Mouse (Mus musculus): ENCODE data around the gene Dusp8.
A peak's percentile ranks its signal among the peaks of the same experiment; 100 is the strongest.
"Not testable (repeated sequence)": the region's sequence is repeated elsewhere in the genome, so short reads cannot be mapped to it uniquely, and the experiment has no call there.

Dusp8 gene

DNA sequence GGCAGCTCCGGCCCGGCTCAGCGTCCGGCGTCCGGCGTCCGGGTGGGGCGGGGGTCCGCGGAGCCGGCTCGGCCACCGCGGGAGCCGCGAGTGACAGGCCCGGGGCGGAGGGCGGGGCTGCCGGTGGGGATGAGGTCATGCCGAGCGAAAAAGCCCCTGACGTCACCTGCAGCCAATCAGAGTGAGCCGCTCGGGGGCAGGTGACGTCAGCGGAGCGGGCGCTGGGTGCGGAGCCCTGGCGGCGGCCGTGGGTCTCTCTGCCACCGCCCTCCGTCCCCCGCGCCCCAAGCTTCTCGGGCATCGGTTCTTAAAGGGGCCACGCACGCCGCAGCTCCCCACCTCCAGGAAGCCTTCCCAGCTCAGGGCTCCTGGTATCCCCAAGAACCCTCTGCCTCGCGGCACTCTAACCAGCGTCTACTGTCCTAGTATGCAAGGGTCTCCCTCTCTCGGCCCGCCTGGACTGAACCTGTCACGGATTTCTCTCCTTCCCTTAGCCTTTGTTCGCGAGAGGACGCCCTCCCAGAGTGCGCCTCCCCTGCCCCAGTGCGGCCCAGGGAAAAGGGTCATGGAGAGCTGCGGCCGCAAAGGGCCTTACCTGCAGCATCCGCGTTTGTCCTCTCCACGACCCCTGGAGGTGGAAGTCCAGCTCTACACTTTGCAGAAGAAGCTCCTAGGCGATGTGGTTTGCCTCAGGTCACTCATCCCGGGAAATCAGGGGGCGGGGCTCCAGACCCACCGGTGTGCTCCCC lies at the start of gene Dusp8:
TSS of gene Dusp8 (minus strand) at position 661 of the 749 bp plus-strand sequence.
- DNase-seq: peak; percentile 97 to 99

DNA sequence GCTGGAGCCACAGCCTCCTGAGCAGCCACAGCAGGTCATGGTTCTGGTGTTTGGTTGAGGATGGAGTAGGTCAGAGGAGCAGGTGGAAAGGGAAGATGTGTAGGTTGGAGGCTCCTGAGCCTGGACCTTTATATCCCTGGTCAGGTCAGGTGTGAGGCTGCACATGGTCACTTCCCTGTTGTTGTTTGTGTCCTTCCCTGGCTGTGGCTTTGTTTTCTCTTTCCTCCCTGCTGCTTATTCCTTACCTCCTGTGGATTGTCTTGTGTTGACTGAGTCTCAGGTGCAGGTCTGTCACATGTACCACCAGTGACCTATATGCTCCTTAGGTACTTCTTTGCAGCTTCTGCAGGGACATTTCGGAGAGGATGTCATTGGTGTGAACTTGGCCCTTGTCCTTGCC lies 48.9 kb upstream of the Dusp8 start, which contains the start of gene Gm45337:
TSS of gene Gm45337 (minus strand) at position 101 of the 400 bp plus-strand sequence.
- no peak for DNase-seq

DNA sequence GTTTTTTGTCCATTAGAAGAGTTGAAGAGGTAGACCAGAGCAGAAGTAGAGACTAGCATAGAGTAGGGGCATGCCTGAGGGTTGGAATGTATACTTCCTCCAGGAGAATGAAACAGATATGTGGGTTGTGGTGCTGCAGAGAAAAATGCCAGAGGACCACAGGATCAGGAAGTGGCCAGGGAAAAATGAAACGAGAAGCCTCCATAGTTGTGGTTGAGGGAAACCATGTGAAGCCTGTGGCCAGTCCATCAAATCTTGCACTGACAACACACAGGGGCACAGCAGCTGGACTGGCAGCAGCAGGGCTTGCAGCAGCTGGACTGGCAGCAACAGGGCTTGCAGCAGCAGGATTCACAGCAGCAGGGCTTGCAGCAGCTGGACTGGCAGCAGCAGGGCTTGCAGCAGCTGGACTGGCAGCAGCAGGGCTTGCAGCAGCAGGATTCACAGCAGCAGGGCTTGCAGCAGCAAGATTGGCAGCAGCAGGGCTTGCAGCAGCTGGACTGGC lies 47.9 kb upstream of the Dusp8 start:
- not testable (repeated sequence) for DNase-seq

DNA sequence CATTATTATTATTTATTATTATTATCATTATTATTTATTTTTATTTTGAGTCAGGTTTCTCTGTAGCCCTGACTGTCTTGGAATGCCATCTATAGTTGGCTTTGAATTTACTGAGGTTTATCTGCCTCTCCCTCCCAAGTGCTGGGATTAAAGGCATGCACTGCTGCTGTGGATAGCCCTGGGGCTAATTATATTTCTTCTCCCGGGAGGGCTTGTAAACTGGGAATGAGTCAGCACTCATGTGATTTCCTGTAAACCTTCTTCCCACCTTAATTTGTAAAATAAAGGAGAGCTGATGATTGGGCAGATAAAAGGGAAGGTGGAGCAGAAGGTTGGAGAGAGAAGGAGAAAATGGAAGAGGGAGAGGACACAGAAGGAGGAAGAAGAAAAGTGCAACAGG lies 45.1 kb upstream of the Dusp8 start:
- DNase-seq: no peak

DNA sequence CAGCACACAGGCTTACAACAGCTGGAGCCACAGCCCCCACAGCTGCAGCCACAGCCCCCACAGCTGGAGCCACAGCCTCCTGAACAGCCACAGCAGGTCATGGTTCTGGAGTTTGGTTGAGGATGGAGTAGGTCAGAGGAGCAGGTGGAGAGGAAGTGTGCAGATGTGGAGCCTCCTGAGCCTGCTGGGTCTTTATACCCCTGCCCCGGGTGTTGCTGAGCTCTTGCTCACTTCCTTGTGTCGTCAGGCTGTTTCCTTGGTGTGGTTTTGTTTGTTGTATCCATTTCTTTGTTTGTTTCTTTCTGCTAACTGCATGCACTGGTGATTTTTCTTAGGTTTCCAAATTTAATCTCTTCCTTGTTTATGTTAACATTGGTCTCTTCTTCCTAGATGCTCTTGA lies 40.3 kb upstream of the Dusp8 start, which contains the start of gene Gm39115:
TSS of gene Gm39115 (minus strand) at position 101 of the 400 bp plus-strand sequence.
- not testable (repeated sequence) for DNase-seq

DNA sequence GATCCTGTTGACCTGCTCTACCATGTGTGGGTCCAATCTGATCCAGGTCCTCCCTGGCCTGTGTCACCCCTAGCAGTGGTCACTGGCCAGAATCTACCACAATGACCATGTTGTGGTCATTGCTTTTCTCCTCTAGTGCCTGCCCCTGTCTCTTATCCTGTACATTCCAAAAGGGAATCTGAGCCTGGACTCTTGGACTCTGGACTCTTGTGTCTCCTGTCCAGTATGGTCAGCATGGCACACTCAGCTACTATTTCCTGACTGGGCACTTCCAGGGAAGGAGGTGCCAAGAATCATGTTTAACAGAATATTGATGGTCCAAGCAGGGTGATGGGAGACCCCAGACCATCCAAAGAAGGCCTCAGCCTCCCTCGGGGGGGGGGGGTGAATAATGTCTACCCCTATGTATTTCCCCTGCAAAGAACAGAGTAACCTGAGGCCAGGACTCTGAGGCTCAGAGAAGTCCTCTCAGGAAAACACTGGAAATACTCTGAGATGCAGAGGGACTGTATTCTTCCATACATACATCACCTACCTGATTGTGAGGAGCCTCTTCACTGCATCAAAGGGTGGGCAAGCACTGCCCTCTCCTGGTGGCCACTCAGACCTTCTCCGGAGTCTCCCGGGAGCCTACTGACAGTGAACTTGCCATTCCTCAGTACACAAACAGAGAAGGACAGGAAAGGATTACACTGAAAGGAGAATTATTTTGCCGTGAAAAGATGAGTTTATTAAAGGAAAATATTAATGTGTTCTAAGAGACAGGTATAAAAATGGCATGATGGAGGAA lies 38.8 kb upstream of the Dusp8 start:
- peak; percentile 7 to 8 for DNase-seq

DNA sequence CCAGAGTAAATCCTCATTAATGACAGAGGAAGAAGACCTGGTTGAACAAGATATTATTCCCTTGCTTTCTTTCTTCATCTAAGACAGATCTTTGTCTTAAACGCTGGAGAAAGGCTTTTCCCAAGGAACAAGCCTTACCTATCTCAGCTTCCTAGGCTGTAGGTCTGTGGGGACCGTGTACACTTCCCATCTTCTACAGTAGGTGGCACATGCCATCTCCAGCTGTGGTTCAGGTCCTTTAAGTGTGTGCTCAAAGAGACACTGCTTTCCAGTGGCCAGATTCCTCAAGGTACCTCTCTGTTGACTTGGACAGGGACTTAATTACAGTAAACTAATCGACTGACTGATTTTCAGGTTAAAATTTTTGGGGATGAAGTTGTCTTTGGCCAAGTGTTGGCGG lies 33.2 kb upstream of the Dusp8 start:
- DNase-seq: no peak

DNA sequence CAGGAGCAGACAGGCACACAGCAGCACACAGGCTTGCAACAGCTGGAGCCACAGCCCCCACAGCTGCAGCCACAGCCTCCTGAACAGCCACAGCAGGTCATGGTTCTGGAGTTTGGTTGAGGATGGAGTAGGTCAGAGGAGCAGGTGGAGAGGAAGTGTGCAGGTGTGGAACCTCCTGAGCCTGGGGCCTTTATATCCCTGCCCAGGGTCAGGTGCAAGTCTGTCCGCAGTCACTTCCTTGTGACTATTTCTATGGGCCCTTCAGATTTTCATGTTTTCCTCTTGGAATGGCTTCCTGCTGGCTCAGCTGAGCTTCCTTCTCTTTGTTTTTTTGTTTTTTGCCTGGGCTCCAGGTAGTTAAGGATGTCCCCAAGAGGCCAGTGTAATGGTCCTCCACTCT lies 25.0 kb upstream of the Dusp8 start, which contains the start of gene Gm45618:
TSS of gene Gm45618 (minus strand) at position 101 of the 400 bp plus-strand sequence.
- not testable (repeated sequence) for DNase-seq

DNA sequence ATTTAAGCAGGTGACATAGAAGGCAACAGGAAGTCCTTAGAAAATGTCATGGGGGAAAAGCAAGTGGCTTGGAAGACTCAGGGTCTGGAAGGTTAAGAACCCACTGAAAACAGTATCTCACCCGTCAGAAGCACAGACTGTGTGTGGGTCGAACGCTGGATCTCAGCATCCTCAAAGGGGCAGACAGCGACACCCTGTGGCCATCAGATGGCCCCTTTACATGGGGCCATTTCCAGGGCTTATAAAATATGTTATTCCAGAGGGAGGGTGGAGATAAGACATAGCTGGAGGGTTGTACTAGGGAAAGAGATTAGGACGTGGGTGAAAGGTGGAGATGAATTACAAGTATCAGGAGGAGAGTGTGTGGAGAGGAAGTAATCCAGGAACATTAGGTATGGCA lies 24.0 kb upstream of the Dusp8 start:
- peak; percentile 34 to 44 for DNase-seq

DNA sequence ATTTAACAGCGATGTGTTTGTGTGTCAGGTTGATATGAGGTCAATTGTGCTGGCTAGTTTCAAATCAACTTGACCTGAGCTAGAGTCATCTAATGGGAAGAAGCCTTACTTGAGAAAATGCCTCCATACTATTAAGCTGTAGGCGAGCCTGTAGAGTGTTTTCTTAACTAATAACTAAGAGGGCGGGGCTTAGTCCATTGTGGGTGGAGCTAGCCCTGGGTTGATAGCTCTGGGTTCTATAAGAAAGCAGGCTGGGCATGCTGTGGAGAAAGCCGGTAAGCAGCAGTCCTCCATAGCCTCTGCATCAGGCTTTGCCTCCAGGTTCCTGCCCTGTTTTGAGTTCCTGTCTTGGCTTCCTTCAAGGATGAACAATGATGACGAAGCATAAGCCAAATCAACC lies 9.1 kb upstream of the Dusp8 start:
- no peak for DNase-seq

DNA sequence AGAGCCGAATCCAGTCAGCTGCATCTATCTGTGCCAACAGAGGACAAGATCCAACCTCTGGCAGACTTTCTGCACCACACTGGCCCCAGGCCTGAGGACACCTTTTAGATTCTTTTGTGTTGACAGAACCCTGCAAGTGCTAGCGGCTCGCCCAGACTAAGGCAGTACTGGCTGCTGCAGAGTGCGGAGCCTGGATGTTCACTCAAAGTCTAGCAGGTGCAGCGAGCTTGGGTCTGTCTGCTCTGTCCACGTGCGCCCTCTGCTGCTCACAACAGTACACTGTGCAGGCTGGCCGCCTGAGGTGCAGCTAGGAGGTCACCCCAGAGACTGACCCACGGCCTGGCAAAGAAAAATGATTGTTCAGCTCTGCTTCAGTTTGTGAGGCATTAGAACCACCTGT lies 2.1 kb upstream of the Dusp8 start:
- DNase-seq: peak; percentile 90 to 92

DNA sequence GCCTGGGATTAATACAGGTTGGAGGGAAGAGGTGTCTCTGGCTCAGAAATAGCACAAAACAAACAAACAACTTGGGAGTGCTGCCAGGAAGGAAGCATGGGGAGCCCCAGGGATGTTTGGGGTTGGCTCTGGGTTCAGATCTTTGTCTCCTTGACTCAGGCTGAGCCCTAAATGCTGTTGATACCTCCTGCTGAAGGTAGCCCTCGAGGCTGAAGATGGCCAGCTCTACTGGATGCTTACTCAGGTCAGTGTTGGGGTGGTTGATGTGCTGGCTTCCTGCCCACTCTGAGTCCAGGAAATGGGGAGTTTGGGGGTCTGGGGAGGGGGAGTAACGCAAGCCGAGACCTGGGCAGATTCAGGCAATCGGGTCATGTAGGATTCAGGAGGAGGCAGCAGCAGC lies 1.1 kb upstream of the Dusp8 start:
- peak in 1 of 2 experiments; percentile 24 for DNase-seq

DNA sequence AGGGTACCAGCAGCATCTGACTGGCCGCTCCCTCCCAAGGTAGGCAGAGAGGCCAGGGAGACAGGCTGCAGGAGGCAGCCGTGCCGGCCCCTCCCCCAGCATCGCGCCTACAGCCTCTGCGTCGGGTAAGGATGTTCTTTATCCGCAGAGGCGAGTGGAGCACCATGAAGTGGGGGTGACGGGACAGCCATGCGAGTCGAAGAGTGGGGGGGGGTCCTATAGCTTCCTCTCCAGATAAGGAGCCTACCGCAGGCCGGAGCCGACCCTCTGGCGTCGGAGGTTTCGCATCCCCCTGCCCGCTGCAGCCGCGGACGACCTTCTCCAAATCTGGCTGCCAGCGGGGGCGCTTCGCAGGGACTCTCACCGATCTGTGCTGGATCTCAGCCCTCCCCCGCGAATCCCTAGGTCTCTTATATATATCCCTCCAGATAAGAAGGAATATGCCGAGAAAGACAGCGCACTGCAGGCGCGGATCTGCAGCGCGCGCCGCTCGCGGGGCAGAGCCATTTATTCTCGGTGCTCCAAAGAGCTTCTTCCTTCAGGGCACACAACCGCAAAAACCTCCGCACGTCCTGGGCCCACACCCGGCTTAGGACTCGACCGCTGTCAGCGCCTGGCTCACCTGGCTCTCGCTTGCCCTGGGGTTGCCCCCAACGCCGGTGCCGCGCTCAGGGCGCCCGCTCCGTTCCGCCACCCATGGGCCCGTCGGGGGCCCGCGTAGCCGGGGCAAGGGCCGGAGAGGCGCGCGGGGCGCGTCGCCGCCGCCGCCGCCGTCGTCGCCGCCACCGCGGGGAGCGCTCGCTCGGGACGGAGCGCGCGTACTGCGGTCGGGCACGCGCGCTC lies 1.1 kb downstream of the Dusp8 start:
- peak; percentile 82 to 84 for DNase-seq

DNA sequence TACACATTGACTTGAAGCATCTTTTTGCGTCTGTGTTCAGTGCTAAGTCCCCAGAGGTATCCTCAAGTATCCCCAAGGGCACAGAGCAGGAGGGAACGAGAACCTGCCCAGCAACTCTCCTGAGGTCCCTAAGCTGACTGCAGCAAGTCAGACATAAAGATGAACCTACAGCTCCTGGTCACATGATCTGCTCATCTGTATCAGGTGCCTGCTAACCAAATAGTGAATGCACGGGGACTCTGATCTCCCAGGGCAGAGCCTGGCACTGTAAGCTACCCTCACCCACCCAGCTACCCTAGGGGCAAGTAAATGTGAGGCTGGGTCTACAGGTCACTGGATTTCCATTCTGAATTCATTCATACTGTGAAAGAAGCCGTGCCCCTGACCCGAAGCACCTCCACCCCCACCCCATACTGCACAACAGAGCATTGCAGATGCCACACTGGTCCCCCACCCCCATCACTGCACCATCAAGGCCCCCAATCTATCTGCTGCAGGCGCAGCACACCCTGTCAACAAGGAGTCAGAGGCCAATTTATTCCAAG lies 1.9 kb downstream of the Dusp8 start:
- DNase-seq: peak in 1 of 2 experiments; percentile 31

DNA sequence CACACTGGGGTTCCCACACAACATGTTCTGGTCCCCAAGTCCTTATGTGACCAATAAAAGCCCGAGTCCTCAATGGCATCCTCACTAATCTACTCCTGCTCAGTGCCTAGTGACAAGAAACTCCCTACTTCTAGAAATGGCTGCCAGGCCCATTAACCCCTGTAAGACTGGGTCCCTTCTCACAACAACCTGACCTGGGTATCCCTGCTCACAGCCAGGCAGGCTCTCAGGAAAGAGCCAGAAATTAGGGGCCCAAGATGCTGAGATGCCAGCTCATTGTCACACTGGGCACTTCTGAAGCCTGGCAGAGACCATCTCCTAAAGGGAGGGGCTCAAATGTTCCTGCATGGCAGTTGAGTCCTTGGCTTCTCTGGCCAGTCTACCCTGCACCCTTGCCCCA lies 2.7 kb downstream of the Dusp8 start:
- DNase-seq: peak in 1 of 2 experiments; percentile 12

DNA sequence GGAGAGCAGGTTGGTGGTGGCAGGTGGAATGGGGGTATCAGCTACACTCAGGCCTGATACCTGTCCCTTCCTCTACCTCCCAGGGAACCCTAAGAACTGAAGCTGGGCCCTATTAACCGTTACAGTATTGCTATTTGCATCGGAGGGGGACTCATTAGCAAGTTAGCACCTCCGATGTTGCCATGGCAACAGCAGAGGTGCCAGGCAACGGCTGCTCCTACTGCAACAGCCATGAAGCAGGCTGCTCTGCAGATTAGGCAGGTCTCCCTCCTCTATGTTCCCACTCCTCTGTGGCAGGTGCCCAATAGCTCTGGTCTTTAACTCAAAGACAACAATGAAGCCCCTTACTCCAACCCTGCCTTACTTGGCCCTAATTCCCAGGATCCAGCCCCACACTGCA lies 3.8 kb downstream of the Dusp8 start:
- peak; percentile 25 to 29 for DNase-seq

DNA sequence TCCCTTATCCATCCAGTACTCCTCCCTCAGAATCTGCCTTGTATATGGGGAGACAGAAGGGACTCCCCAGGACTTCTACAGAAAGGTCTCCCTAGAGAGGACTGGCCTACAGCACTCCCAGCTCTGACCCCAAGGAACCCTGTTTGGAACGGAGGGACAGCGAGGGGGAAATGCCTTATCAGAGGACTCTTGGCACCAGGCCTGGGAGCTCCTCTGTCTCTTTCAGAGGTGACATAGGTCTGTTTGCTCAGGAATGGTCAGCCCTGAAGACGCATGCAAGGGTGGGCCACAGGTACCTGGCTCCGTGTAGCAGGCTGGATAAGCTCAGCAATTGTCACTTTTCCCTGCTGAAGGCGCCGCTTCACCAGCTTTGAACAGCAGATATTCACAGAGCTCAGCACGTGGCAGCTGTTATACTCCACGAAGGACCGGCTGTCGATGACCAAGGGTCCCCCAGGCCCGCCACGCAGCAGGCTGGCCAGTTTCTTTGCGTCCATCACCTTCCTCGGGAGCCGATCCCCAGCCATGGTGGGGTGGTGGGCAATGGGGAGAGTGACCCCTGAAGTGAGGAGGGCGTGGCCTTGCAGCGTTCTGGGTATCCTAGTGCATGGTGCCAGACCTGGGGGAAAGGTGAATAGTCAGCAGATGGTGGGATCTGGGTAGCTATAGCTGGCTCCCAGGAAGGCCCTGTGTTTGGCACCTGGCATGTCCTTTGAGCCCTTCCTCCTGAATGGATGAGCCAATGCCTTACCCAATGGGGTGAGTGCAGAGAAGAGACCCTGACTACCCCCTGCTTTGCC lies 5.8 kb downstream of the Dusp8 start:
- peak; percentile 31 to 37 for DNase-seq

DNA sequence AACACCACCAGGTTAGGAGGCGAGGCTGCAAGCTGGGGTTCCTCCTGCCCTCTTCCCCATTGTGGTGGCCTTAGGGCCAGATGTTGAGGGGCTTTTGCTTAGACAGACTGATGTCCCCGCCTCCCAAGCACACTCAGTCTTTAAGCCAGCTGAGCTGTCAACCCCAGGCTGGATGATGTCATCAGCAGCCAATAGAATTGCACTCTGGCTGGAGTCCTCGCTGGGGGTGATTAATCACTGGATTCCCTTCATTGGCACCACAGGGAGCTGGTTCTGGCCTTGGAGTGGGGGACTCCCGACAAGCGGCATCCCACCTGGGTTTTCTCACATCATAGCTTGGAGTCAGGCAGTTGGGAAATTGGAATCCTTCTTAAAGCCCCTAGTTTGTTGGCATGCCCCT lies 6.8 kb downstream of the Dusp8 start:
- DNase-seq: peak; percentile 44 to 60

DNA sequence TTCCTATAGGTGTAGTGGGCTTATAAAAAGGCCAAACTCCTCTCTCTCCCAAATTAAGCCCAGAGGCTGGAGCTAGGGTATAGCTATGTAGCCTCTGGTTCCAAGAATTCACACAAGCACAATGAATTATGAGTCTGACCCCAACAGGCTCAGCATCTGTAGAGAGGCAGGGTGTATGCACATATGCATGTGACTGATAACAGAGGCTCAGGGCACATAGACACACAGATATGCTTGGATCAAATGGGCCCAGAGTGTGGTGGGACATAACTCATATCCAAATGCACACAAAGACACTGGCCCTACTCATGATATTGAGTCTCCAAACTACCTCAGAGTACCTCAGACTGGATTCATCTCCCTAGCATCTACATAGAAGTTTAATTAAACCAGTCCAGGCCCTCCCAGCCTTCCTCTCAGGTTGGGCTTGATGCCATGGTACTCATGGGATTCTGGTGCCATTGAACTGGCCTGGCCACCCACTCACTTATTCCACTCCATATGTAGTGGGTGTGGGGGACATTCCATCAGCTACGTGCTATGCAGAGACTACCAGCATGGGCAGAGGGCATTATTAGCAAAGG lies 8.5 kb downstream of the Dusp8 start:
- DNase-seq: no peak

DNA sequence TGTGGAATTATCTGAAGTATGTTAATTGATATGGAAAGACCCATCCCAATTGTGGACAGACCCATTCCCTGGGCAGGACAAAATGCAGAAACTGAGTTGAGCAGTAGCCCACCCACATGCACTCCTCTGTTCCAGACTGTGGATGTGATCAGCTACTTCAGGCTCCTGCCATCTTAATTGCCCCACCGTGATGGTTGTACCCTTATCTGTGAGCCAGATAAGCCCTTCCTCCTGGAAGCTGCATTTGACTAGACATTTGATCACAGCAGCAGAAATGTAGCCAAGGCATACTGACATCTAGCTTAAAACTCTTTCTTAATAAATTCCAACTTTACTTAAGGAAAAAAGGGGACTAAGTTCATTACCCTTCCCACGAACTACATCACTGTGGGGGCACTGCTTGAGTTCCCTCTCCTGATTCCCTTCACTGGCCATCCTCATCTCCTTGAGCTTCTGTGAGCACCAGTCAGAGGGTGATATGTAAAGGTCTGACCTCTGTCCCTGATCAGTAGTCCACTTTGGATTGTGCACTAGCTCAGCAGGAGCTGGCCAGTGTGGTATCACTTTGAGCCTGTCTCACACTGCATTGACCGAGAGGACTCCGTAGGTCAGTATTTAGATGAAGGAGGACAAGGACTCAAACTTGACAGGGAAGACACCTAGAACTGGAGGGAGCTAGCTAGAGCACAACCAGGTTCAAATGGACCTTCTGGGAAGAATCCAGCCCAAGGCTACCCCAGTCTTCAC lies 9.3 kb downstream of the Dusp8 start:
- DNase-seq: no peak

Measured in cerebellum, adult 18-20 months (tissue).